Mouse (Mus musculus) MEL (cell line): ENCODE data around the gene Epc2.

ENCODE experiments used
- CTCF ChIP-seq, 3 experiments: IDR thresholded peaks in 2 of 3; conservative IDR thresholded peaks in 1 of 3; 2 replicates each; pipeline ENCODE4 v1.5.1; 2011 to 2012; ENCODE audit warnings: low read length in 3 of 3, low read depth in 2 of 3, mild to moderate bottlenecking in 2 of 3, improper control_type of control experiment in 1 of 3, inconsistent platforms in 1 of 3, mixed read lengths in 1 of 3, moderate library complexity in 1 of 3; ENCODE audit not compliant: control insufficient read depth in 1 of 3, insufficient read depth in 1 of 3, poor library complexity in 1 of 3, severe bottlenecking in 1 of 3
- ELF1 ChIP-seq: IDR thresholded peaks from 2 replicates; pipeline ENCODE4 v1.6.1; 2014; ENCODE audit warnings: low read depth, mild to moderate bottlenecking, inconsistent platforms, low read length, improper control_type of control experiment, moderate library complexity
- EP300 ChIP-seq, 2 experiments: IDR thresholded peaks; 2 replicates each; pipeline ENCODE4 v1.6.1; 2011; ENCODE audit warnings: improper control_type of control experiment in 2 of 2, low read length in 2 of 2, low read depth in 1 of 2, mild to moderate bottlenecking in 1 of 2
- ETS1 ChIP-seq: IDR thresholded peaks from 2 replicates; pipeline ENCODE4 v1.6.1; 2012; ENCODE audit warnings: low read depth, mild to moderate bottlenecking, inconsistent platforms, low read length, improper control_type of control experiment, moderate library complexity
- GABPA ChIP-seq: IDR thresholded peaks from 2 replicates; pipeline ENCODE4 v1.6.1; 2012; ENCODE audit warnings: low read depth, mild to moderate bottlenecking, inconsistent platforms, low read length, improper control_type of control experiment, moderate library complexity
- KAT2A ChIP-seq: conservative IDR thresholded peaks from 2 replicates; pipeline ENCODE4 v1.6.1; 2012; ENCODE audit warnings: low read depth, low read length, improper control_type of control experiment, inconsistent platforms
- MXI1 ChIP-seq: IDR thresholded peaks from 2 replicates; pipeline ENCODE4 v1.6.1; 2011; ENCODE audit warnings: mild to moderate bottlenecking, low read depth, low read length, improper control_type of control experiment
- POLR2A ChIP-seq, 2 experiments: IDR thresholded peaks; 2 replicates each; pipeline ENCODE4 v1.6.1; 2011 to 2012; ENCODE audit warnings: low read length in 2 of 2, mild to moderate bottlenecking in 2 of 2, control low read depth in 1 of 2, improper control_type of control experiment in 1 of 2, low read depth in 1 of 2, moderate library complexity in 1 of 2; ENCODE audit not compliant: control insufficient read depth in 1 of 2, insufficient read depth in 1 of 2, poor library complexity in 1 of 2
- RAD21 ChIP-seq: IDR thresholded peaks from 2 replicates; pipeline ENCODE4 v1.6.1; 2011; ENCODE audit warnings: mild to moderate bottlenecking, low read depth, low read length, improper control_type of control experiment
- TCF12 ChIP-seq: IDR thresholded peaks from 2 replicates; pipeline ENCODE4 v1.6.1; 2014; ENCODE audit warnings: low read depth, mild to moderate bottlenecking, inconsistent platforms, low read length, improper control_type of control experiment, moderate library complexity

DNA sequence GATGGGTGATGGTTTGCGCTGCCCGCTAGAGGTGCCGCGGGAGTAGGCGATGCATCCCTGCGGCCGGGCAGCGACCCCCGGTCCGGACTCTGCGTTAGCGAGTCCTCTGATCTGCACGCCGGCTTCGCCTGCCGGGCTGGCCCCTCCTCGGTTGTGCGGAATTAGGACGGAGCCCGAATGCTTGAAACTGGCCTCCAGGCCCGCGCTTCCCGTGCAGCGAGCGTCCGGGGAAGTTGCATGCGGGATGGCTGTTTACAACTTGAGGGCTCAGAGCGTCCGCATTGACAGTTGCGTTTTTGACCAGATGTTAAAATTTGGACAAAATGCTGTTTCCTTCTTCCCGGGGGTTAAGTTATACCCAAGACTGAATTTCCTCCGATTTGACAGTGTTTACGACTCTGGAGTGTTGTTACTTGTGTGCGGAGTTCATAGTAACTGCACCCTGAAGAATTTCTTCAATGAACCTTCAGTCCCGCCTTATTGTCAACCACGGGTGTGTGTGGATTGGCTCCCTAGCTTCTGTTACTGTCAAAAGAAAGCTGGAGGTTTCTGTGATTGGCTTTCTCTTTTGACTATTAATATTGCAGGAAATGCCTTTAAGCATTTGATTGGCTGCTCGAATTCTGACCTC lies 1.3 kb downstream of the Epc2 start:
- TF ChIP-seq ETS1 (no peak), RAD21 (no peak), CTCF (IDR thresholded peaks at IDR 0.05 in 2 of 3, conservative IDR thresholded peaks at IDR 0.05 in 1 of 3; ENCODE audit: control insufficient read depth in 1 of 3, insufficient read depth in 1 of 3, low read depth in 2 of 3, low read length in 3 of 3, poor library complexity in 1 of 3, severe bottlenecking in 1 of 3) (no peak), ELF1 (peak; percentile 84), EP300 (IDR thresholded peaks at IDR 0.05; ENCODE audit: low read depth in 1 of 2, low read length in 2 of 2) (no peak), KAT2A (no peak), GABPA (no peak), POLR2A (IDR thresholded peaks at IDR 0.05; ENCODE audit: control insufficient read depth in 1 of 2, insufficient read depth in 1 of 2, low read depth in 1 of 2, low read length in 2 of 2, poor library complexity in 1 of 2) (no peak), TCF12 (no peak), MXI1 (peak; percentile 59)
